1 mouse cellular context compared by ENCODE assay signal in genomic region chr15:31533529-31533928, GRCm38 (mm10).
TF ChIP-seq lines count a peak whose summit lies in the region.

No protein-coding gene starts in this region.

TF ChIP-seq in MEL, 35 proteins besides CTCF, POLR2A, EP300 and RAD21 (continued from another document):
- TF ChIP-seq MAFK (IDR thresholded peaks at IDR 0.05; ENCODE audit: borderline replicate concordance, low read depth, low read length) = peak; percentile 81
- TF ChIP-seq TCF12 (IDR thresholded peaks at IDR 0.05; ENCODE audit: low read depth, low read length) = peak; percentile 100
- TF ChIP-seq ZNF384 (IDR thresholded peaks at IDR 0.05; ENCODE audit: low read depth, low read length) = peak; percentile 56; the same call in 1 of the 2 replicates
- peak; percentile 98 for TF ChIP-seq ETS1 (IDR thresholded peaks at IDR 0.05; ENCODE audit: low read depth, low read length)
- peak; percentile 43; the same call in 1 of the 2 replicates for TF ChIP-seq MXI1 (IDR thresholded peaks at IDR 0.05; ENCODE audit: low read depth, low read length)
- TF ChIP-seq GATA1 (IDR thresholded peaks at IDR 0.05; ENCODE audit: low read depth, low read length) = peak; percentile 100
- peak; percentile 90 for TF ChIP-seq MYB (IDR thresholded peaks at IDR 0.05; ENCODE audit: low read depth, low read length)
- no peak for TF ChIP-seq MAZ (IDR thresholded peaks at IDR 0.05; ENCODE audit: low read depth, low read length)
- peak; percentile 83 for TF ChIP-seq TBP (IDR thresholded peaks at IDR 0.05; ENCODE audit: low read depth, low read length)
- TF ChIP-seq POLR2AphosphoS2 (IDR thresholded peaks at IDR 0.05; ENCODE audit: low read length) = peak; percentile 49; the same call in 1 of the 2 replicates
- TF ChIP-seq USF2 (IDR thresholded peaks at IDR 0.05; ENCODE audit: borderline replicate concordance in 1 of 2, insufficient read depth in 1 of 2, low read depth in 1 of 2, low read length in 2 of 2) = no peak
